Mouse (Mus musculus): ENCODE measurements at regions not wholly inside any gene's neighbourhood (a gene's known extent, or its start where the extent isn't known, plus 50 kb on each side); places are given as distances from the start of the nearest gene placed in this dataset.
A peak's percentile ranks its signal among the peaks of the same experiment; 100 is the strongest.

- H3K4me3 ChIP-seq: no peak overlapping the region
- no peaks in the 10 kb centered on the region for H3K79me2 ChIP-seq (replicated peaks; ENCODE audit: control insufficient read depth, insufficient read depth, low read length)
- H3K27ac ChIP-seq: no peak overlapping the region
- no peaks in the 10 kb centered on the region for H3K36me3 ChIP-seq (ENCODE audit: control insufficient read depth, insufficient read depth, low read length)
- no peaks in the 10 kb centered on the region for H3K4me1 ChIP-seq (ENCODE audit: control insufficient read depth, insufficient read depth, low read length)
- no peaks in the 10 kb centered on the region for H3K27me3 ChIP-seq (ENCODE audit: control insufficient read depth, insufficient read depth, low read length)
- DNase-seq: no peak
- TF ChIP-seq CTCF (IDR thresholded peaks at IDR 0.05): no peak
- TF ChIP-seq EP300 (IDR thresholded peaks at IDR 0.05; ENCODE audit: insufficient read depth, low read depth, low read length): no peak
- TF ChIP-seq POLR2A (IDR thresholded peaks at IDR 0.05; ENCODE audit: insufficient read depth, low read depth, low read length): no peak
- no peak overlapping the region for H3K9ac ChIP-seq (ENCODE audit: low read depth, low read length)
- intact Hi-C loops (cut with DNase I): no loop called here
Measured at GRCm38 (mm10) chr11:55816566-55816965, 208.6 kb upstream of the Glra1 start.

GRCm38 (mm10) chr11:55810685-55811084, 202.7 kb upstream of the Glra1 start:
- intact Hi-C loops (cut with DNase I): no loop called here
- TF ChIP-seq POLR2A (IDR thresholded peaks at IDR 0.05; ENCODE audit: insufficient read depth, low read depth, low read length) (no peak), CTCF (IDR thresholded peaks at IDR 0.05) (no peak), EP300 (IDR thresholded peaks at IDR 0.05; ENCODE audit: insufficient read depth, low read depth, low read length) (no peak)
- H3K4me1 ChIP-seq (ENCODE audit: control insufficient read depth, insufficient read depth, low read length): no peaks in the 10 kb centered on the region
- no peak overlapping the region for H3K4me3 ChIP-seq
- H3K79me2 ChIP-seq (replicated peaks; ENCODE audit: control insufficient read depth, insufficient read depth, low read length): no peaks in the 10 kb centered on the region
- no peak overlapping the region for H3K9ac ChIP-seq (ENCODE audit: low read depth, low read length)
- H3K27ac ChIP-seq: no peak overlapping the region
- WGBS: 75% methylated on average over 3 of the region's 3 CpGs
- H3K36me3 ChIP-seq (ENCODE audit: control insufficient read depth, insufficient read depth, low read length): no peaks in the 10 kb centered on the region
- no peak for DNase-seq
- H3K27me3 ChIP-seq (ENCODE audit: control insufficient read depth, insufficient read depth, low read length): no peaks in the 10 kb centered on the region

GRCm38 (mm10) chr11:55791195-55791865, 183.3 kb upstream of the Glra1 start:
- H3K27me3 ChIP-seq (ENCODE audit: control insufficient read depth, insufficient read depth, low read length): no peaks in the 10 kb centered on the region
- H3K36me3 ChIP-seq (ENCODE audit: control insufficient read depth, insufficient read depth, low read length): no peaks in the 10 kb centered on the region
- TF ChIP-seq EP300 (IDR thresholded peaks at IDR 0.05; ENCODE audit: insufficient read depth, low read depth, low read length) (no peak), POLR2A (IDR thresholded peaks at IDR 0.05; ENCODE audit: insufficient read depth, low read depth, low read length) (no peak), CTCF (IDR thresholded peaks at IDR 0.05) (no peak)
- no peak for DNase-seq
- no peak overlapping the region for H3K27ac ChIP-seq
- no peak overlapping the region for H3K4me3 ChIP-seq
- WGBS: 50% methylated on average over 8 of the region's 8 CpGs
- H3K79me2 ChIP-seq (replicated peaks; ENCODE audit: control insufficient read depth, insufficient read depth, low read length): no peaks in the 10 kb centered on the region
- intact Hi-C loops (cut with DNase I): no loop called here
- no peak overlapping the region for H3K9ac ChIP-seq (ENCODE audit: low read depth, low read length)
- no peaks in the 10 kb centered on the region for H3K4me1 ChIP-seq (ENCODE audit: control insufficient read depth, insufficient read depth, low read length)

GRCm38 (mm10) chr11:55789638-55790037, 181.6 kb upstream of the Glra1 start:
- Histone ChIP-seq H3K79me2 (replicated peaks; ENCODE audit: control insufficient read depth, insufficient read depth, low read length) (no peaks in the 10 kb centered on the region), H3K27ac (no peak overlapping the region), H3K4me3 (no peak overlapping the region), H3K9ac (ENCODE audit: low read depth, low read length) (no peak overlapping the region), H3K27me3 (ENCODE audit: control insufficient read depth, insufficient read depth, low read length) (no peaks in the 10 kb centered on the region), H3K36me3 (ENCODE audit: control insufficient read depth, insufficient read depth, low read length) (no peaks in the 10 kb centered on the region), H3K4me1 (ENCODE audit: control insufficient read depth, insufficient read depth, low read length) (no peaks in the 10 kb centered on the region)
- DNase-seq: no peak
- 70% methylated on average over 3 of the region's 3 CpGs for WGBS
- TF ChIP-seq CTCF (IDR thresholded peaks at IDR 0.05): peak; percentile 33
- TF ChIP-seq POLR2A (IDR thresholded peaks at IDR 0.05; ENCODE audit: insufficient read depth, low read depth, low read length): no peak
- intact Hi-C loops (cut with DNase I): no loop called here

GRCm38 (mm10) chr11:55781044-55781443, 173.0 kb upstream of the Glra1 start:
- no peak overlapping the region for H3K4me3 ChIP-seq
- TF ChIP-seq CTCF (IDR thresholded peaks at IDR 0.05): no peak
- TF ChIP-seq POLR2A (IDR thresholded peaks at IDR 0.05; ENCODE audit: insufficient read depth, low read depth, low read length): no peak
- TF ChIP-seq EP300 (IDR thresholded peaks at IDR 0.05; ENCODE audit: insufficient read depth, low read depth, low read length): no peak
- DNase-seq: no peak

GRCm38 (mm10) chr11:55780011-55780410, 172.0 kb upstream of the Glra1 start:
- Histone ChIP-seq H3K4me3 (no peak overlapping the region), H3K4me1 (ENCODE audit: control insufficient read depth, insufficient read depth, low read length) (no peaks in the 10 kb centered on the region), H3K79me2 (replicated peaks; ENCODE audit: control insufficient read depth, insufficient read depth, low read length) (no peaks in the 10 kb centered on the region), H3K27me3 (ENCODE audit: control insufficient read depth, insufficient read depth, low read length) (no peaks in the 10 kb centered on the region), H3K36me3 (ENCODE audit: control insufficient read depth, insufficient read depth, low read length) (no peaks in the 10 kb centered on the region), H3K27ac (no peak overlapping the region), H3K9ac (ENCODE audit: low read depth, low read length) (no peak overlapping the region)
- intact Hi-C loops (cut with DNase I): no loop called here
- TF ChIP-seq CTCF (IDR thresholded peaks at IDR 0.05) (no peak), EP300 (IDR thresholded peaks at IDR 0.05; ENCODE audit: insufficient read depth, low read depth, low read length) (no peak), POLR2A (IDR thresholded peaks at IDR 0.05; ENCODE audit: insufficient read depth, low read depth, low read length) (no peak)
- WGBS: 50% methylated on average over 2 of the region's 2 CpGs
- no peak for DNase-seq

More at GRCm38 (mm10) chr11:55781044-55781443, 173.0 kb upstream of the Glra1 start:
- intact Hi-C loops (cut with DNase I): no loop called here
- WGBS: 68% methylated on average over 3 of the region's 3 CpGs
- Histone ChIP-seq H3K27ac (no peak overlapping the region), H3K4me1 (ENCODE audit: control insufficient read depth, insufficient read depth, low read length) (no peaks in the 10 kb centered on the region), H3K36me3 (ENCODE audit: control insufficient read depth, insufficient read depth, low read length) (no peaks in the 10 kb centered on the region), H3K79me2 (replicated peaks; ENCODE audit: control insufficient read depth, insufficient read depth, low read length) (no peaks in the 10 kb centered on the region), H3K9ac (ENCODE audit: low read depth, low read length) (no peak overlapping the region), H3K27me3 (ENCODE audit: control insufficient read depth, insufficient read depth, low read length) (no peaks in the 10 kb centered on the region)
